Mouse (Mus musculus) lung, adult 18-20 months (tissue): ENCODE measurements around the gene Dnmt3a.

ENCODE experiments used
- DNase-seq, 2 experiments: peaks; one replicate each; pipeline ENCODE4 v3.0.0; 2022; ENCODE audit warnings: mixed read lengths in 2 of 2

Dnmt3a gene

DNA sequence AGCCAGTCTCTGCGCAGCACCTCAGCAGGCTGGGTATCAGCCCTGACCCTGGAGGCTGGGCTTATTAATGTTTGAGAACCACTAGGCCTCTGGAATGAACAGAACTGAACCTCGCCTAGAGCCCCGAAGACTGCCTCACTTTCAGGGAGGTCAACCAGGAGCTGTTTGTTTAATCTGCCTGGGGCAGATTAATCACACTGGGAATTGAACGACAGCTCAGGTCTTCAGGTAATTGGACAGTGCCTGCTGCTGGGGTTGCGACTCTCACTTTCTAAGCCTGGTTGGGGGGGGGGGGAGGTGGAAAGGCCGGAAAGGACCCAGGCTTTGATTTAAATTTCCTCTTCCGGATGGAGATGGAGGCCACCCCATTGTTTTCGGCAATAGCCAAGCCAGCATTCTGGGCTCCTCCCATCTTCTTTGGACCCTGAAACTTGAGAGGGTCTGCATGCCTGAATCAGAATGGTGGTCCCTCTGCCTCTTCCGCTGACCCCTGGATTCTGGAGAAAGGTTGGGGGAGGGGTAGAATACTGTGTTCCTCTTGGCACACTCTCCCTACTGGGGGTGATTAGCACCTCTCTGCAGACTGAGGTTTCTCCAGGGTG is 79.2 kb downstream of the Dnmt3a start:
- no peak for DNase-seq

DNA sequence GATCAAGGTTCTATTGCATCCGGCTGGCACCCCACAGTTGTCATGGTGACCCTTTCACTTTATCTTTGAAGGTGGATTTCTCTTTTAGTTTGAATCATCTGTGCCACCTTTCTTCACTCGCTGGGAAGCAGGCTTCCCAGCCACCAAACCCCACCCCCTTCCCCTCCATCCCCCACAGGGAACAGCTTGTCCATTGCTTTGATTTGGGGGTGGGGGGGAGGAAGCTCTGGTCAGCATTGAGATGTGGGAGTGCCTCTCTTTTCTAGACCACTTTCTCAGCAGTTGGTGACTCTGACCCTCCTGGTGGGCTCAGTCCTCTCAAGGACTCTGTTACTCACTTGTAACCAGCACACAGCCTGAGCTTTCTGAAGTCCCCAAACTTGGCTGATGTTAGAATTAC is 80.8 kb downstream of the Dnmt3a start:
- DNase-seq: no peak

DNA sequence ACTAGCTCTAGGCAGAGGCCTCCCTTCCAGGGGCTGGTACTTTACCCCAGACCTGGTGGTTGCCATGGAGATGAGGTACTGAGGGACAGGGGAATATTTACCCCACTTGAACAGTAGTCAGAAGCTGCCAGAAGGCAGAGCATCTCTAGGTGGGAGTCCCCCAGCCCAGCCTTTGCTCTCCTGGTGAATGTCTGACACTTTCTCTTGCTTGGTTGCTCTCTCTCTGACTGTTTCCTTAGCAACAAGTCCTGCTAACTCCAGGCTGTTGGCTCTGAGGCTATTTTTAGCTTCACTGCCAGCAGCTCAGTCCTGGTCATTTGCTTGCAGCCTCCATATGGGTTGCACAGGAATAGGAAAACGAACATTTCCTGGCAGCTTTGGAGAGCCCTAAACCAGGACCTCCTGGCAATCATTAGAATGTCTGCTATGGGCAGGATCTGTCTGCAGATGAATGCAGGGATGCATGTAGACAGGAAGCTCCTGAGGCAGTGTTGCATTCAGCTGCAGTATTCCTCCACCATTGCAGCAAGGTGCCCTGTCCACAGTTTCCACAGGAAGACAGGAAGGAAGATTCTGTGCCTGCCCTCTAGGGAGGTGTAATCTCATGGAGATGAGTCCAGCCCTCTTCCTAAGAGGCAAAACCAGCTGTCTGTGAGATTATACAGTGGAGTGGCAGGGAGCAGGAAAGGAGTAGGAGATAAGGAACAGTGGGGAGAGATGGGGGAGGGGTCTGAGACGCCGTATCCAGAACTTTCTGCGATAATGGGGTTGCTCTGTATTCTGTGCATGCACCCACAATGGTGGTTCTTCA is 81.9 kb downstream of the Dnmt3a start:
- no peak for DNase-seq

DNA sequence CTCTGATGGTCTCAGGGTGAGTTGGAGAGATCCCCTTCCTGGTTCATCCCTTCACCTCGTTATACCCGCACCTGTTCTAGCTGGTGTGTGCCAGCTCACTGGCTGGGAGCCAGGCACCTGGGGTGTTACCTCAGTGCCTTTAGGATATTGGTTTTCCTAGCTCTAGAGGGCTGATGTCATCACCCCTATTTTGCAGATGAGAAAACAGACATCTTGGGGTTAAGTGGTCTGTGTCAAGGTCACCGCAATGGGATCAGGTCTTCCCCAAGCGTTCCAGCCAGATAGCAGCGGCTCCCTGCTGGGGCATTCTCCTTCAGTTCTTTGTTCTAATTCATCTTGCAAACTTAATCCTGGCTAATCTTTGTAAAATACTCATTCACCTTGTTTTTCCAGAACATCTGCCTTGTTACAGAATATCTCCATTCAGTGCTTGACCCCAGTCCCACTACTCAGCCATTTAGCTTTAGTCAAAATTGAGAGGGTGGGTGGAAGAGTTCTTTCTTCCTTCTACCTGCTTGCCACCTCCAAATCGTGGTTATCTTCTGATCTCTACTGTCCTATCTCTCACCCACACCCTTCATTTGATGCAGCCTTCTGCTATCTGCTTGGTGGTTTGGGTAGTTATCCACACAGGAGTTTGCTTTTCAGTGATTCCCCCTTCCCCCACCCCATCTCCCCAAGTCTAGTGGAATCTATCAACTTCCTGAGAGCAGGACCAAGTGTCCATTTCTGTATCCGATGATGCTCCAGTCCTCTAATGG is 84.2 kb downstream of the Dnmt3a start:
- peak in 1 of 2 experiments; percentile 41 for DNase-seq

DNA sequence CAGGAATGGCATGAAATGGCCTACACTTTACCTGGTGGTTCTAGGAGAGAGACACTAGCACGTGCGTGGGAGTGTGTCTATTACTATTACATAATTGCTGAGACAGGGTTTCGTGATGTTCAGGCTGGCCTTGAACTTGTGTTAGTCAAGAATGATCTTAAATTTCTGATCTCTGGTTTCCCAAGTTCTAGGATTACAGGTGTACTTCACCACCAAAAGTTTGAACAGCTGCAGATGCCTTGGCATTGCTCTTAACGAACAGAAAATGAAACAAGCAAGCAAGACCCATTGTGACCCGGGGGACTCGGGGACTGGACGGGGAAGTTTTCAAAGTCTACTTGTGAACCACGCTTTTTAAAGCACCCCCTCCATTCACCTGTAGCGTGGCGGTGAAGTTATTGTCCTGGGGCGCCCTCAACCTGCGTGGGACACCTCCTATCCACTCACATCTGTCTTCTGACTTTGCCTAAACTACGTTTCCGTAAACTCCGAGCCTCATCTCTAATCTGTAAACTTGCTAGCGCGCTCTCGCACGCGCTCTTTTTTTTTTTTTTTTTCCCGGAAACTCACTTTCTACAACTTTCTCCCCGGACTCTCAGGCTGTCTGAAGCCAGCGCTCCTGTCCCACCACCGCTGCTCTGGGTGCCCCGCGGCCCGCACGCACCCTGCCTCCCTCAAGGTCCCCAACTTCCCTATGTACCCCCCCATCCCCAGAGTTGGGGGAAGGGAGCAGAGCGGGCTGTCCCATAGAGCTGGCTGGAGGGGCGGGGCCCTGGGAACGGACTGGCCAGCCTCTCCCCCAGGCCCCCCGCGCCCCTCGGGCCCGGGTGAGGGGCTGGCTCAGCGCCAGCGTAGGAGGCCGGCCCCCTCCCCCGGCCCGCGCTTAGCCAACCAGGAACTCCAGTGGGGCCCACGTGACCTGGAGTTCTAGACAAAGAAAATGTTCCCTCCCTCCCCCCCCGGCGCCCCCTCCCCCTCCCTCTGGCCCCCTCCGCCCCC is 85.2 kb downstream of the Dnmt3a start:
- DNase-seq: peak; percentile 29 to 45

DNA sequence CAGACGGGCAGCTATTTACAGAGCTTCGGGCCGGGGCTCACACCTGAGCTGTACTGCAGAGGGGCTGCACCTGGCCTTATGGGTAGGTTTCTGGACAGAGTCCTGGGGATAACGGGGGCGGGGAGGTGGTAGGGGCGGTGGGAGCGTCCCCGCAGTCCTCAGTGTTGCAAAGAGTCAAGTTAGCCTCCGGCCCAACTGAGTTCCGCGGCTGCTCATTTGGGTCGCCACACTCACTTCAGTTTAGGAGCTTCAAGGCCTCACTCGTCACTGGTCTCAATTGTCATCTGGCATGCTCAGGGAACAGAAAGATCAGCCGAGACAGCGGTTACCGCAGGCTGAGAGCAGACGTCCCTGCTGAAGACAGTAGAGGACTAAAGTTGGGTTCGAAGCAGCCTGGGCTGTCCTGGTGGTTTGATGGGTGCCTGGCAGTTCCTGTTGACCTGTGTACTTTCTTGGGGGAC is 86.0 kb downstream of the Dnmt3a start:
- DNase-seq: no peak

DNA sequence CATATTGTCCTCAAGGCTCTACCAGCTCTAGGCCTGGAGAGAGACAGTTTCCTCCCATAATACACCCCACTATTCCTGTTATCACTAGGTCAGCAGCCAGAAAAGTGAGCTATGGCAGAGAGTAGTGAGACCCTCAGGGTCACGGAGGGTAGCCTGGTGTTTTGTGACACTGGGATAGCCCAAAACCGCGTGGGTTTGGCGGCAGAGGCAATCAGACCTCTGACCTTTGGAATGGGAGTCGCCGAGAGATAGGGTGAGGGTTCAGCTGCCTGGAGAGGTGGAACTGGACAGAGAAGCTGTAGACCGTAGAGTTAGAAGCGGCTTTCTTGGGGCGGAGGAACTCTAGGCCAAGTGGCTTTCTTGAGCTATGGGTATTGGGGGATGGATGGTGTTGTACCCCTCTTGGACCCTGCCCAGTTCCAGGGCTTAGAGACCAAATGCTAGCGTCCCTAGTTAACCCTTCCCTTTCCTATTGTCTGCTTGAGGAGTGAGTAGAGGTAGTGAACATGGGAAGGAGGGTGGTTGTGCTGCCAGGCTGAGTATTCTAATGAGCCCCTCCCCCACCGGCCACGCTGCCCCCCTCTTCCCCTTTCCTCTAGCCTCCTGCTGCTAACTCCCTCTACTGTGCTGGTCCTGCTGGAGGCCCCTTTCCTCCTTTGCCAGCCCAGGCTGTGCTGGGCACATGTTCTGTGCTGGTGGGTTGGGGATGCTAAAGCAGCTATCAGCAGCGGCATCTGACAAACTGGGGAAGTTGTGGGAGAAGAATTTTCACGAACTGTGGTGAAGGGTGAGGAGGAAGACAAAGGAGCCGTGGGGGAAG is 86.6 kb downstream of the Dnmt3a start:
- DNase-seq: no peak

DNA sequence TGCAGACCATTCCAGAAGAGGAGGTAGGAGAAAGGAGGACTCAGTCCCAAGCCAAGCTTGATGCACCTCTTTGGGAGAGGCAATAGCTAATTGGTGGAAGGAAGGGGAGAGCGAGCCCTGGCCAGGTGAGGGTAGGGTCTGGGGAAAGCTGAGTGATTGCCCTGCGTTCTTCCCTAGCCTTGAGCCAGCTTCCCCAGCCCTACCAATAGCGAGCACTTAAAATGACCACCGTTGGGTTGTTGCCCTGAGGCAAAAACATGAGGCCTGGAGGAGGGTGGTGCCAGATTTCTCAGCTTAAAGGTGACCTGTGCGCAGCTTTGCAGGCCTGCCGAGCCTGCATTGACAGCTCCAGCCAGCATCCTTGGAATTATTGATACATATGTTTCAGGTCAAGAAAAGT is 87.5 kb downstream of the Dnmt3a start:
- DNase-seq: no peak

DNA sequence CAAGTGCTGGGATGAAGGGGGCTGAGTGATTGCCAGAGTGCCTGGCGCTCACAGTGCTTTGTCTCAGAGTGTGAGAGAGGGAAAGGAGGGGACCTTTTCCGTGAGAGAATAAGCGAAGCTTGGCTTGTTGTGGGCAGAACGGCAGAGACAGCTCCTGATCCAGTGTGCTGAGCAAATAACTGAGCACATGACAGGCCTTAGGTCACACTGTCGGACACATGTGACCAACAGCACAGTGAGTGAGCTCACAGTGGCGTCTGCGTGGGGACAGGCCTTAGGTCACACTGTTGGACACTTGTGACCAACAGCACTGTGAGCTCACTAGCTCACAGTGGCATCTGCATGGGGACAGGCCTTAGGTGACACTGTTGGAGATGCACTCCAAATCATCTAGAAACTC is 88.7 kb downstream of the Dnmt3a start:
- no peak for DNase-seq

DNA sequence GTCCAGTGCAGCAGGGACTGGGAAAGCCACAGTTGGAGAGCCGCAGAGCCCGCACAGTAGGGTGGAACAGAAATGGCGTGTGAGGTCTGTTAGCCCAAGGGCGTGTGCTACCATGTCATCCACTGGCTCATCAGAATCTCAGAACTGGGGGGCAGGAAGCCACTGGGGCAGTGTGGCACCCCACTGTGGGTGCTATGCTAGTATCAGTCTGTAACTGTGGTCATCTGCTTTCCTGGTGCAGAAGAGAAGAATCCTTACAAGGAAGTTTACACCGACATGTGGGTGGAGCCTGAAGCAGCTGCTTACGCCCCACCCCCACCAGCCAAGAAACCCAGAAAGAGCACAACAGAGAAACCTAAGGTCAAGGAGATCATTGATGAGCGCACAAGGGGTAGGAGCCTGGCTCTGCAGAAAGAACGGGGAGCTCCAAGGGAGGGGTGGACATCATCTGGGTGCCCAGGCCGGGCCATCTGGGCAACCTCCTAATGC is 91.3 kb downstream of the Dnmt3a start:
- no peak for DNase-seq

DNA sequence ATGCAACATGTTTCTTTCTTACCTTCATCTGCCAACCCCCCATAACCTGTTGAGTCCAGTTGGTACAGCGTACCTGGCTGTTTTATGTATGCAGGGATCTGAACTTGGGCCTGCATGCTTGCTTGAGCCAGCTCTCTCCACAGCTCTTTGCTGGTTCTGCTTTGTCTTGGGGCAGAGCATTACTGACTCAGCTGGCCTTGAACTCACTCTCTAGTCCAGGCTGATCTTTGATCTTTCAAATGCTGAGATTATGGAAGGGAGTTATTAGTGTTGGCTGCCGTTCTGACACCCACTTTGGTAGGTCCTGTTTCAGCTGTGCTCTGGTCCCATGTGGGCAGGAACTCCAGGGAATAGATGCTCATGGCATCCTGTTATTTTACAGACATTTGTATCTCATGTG is 93.0 kb downstream of the Dnmt3a start:
- DNase-seq: no peak

DNA sequence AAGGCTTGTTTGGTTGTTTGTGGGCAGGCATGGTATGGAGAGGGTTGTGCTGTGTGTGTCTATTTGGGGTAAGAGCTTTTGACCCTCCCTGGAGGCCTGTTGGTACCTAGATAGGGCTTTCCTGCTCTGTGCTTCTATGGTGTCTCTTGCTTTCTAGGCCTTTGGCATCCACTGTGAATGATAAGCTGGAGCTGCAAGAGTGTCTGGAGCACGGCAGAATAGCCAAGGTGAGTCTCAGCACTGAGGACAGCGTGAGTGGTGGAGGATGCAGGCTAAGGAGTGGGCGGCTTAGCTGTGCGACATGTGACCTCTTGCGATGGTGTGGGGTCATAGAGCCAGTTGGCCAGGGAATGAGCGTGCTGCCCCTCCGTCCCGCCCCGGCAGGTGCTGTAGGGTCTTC is 99.6 kb downstream of the Dnmt3a start:
- DNase-seq: no peak

DNA sequence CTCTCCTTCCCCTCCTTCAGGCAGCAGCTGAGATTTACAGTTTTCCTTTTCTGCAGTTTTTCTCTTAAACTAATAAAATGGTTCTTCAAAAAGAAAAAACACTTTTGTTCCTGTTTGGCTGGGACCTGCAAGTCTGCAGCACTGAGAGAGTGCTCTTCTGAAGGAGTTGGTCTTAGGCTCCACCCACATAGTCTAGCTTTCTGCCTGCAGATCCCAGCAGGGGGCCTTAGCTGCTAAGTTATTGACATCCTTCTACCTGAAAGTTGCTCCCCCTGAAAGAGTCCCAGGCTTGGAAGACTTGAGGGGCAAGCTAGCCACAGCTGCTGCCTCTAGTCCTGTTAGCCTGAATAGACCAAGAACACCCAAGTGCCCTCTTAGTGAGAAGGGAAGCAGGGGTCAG is 100.5 kb downstream of the Dnmt3a start:
- DNase-seq: no peak

DNA sequence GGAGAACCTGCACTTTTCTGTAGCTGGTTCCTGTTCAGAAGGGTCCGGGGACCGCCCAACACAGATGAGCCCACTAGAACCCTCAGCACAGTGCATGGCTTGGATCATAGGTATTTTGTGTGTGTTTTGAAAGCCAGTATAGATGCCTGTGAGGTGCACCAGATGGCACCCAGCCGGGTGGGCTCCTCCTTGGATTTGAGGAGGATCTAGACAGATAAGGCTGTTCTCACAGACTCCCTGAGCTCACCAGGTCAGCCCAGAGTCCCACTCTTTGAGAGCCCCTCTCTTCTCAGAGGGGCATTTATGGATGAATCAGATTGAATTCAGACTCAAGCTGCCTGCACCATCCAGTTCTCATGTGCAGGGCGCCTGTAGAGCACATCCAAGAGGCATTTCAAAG is 101.2 kb downstream of the Dnmt3a start:
- DNase-seq: no peak

DNA sequence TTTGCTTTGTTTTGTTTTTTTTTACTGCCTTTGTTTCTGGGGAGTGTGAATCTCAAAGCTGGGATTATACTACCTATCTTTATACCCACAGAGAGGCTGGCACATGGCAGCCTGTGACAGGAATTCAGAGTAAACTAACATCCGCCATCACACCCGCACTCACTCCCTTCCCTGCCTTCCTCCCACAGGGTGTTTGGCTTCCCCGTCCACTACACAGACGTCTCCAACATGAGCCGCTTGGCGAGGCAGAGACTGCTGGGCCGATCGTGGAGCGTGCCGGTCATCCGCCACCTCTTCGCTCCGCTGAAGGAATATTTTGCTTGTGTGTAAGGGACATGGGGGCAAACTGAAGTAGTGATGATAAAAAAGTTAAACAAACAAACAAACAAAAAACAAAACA is 101.6 kb downstream of the Dnmt3a start:
- no peak for DNase-seq

DNA sequence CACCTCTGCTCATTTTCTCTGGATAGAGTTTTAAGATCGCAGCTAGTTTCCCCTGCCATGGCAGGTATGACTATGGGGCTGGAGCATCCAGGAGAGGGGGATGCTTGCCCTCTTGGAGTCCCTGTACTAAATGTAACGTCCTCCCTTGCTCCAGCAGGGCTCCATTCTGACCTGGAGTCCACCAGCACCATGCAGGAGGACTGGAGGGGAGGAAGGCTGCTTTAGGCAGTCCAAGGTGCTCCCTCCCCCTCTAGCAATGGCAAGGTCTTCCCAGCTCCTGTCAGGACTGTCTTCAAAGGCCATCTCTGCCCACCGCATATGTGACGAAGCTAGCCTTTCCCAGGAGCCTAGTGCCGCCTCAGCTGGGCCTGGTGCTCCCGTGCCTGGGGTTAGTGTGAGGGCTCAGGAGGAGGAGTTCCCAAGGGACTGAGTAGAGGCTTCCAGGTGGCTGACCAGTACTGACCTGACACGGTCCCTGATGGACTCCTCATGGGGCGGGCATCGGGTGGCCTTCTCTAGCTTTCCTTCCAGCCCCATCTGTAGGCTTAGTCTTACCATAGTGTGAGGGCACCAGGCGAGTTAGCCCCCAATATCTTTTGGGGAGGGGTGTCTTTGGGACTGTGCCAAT is 104.8 kb downstream of the Dnmt3a start:
- DNase-seq: no peak

DNA sequence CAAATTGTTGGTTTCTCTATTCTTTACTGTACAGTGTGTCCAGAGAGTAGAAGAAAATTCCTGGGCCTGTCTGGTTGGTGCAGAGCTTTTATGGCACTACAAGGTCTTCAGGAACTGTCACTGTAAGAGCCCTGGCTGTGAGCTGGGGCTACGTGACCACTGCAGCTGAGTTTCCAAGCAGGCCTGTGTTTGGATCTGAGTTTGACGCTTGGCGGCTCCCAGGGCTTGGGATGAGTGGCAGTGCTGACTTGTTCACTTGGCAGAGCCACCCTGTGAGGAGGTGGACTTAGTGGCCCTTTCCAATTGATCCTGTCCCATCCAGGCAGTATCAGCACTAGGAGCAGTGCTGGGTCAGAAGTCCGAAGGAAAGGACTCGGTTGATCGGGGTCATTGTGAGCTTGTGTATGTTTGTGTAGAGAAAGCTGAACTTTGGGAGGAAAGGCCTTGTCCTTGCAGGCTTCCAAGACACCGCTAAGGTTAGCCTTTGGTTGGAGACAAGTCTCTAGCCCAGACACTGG is 106.1 kb downstream of the Dnmt3a start:
- DNase-seq: no peak

DNA sequence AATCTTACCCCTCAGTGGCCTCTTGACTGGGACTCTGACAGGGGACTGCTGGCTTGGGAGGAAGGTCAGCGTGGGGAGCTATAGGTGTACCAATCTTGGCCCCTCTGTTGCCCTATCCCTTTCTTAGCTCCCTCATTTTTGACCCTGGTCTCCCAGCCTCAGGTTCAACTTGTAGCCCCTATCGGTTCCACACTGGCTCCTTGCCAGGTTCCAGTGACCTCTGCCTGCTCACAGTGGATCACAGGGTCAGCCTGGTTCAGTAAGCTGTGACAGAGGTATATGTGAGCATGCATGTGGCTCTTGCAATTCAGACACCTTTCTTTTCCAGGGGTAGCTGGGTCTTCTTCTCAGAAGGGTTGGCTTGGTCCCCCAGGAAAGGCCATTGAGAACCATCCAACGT is 110.0 kb downstream of the Dnmt3a start:
- no peak for DNase-seq

DNA sequence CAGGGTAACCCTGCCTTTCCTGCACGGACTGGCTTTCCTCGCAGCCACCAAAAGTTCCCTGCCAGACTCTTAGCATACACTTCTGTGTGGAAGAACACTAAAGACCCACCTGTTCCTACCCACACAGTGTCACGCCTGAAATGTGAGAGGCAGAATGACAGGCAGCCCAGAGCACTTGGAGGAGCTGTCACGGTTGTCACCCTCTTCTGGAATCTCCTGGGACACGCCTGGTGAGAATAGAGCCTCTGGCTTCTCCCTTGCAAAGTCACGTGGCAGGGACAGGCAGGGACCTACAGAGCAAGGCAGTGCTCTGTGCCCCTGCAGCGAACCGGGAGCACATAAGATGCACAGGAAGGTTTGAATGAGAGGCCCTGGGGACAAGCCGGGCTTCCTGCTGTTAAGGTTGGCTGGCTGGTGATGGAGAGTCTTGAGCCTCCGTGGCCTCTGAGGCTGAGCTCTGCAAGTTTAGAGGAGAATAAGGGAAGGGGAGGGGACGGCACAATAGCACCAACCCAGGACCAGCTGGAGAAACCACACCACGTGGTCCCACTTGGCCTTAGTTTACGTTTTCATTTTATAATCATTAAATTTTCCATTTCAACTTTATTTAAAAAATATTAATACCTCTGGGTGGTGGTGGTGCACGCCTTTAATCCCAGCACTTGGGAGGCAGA is 112.0 kb downstream of the Dnmt3a start:
- no peak for DNase-seq

DNA sequence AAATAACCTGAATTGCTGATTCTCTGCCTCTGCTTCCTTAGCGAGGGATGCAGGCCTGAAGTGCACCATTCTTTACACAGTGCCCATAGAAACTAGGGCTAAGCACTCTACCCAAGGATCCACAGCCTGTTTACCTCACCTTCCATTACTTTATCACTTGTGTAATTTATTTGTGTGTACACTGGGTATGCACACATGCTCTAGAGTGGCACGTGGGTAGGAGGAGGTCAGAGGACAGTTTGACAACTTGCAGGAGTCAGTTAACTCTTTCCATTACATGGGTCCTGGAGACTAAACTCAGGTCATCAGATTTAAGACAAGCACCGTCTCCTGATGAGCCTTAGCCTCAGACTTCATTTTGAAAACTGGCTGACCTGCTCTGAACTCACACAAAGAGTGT is 112.8 kb downstream of the Dnmt3a start:
- no peak for DNase-seq
